Mouse (Mus musculus) forebrain, embryonic 12.5 days (tissue): ENCODE measurements around the gene Abcb8. TPM values are rescaled to one million over a fixed set of nuclear protein-coding genes. Genes with fewer than 3 reads are reported as not detected.

Source experiments
- ATAC-seq: fragments of 200-750 bp; cut with Nextera tagmentation; 2 replicates; pipeline ENCODE4 v1.8.0; 2017; ENCODE audit warnings: moderate TSS enrichment; ENCODE audit not compliant: low FRiP score
- H3K27ac ChIP-seq: fragments of 300-500 bp; sonication (generic); 2 replicates; pipeline ENCODE4 v1.5.1; 2016; ENCODE audit warnings: mild to moderate bottlenecking
- H3K27me3 ChIP-seq: fragments of 300-500 bp; sonication (generic); 2 replicates; pipeline ENCODE4 v1.6.1; 2016; ENCODE audit warnings: mild to moderate bottlenecking
- H3K36me3 ChIP-seq: fragments of 300-500 bp; sonication (generic); replicated peaks from 2 replicates; pipeline ENCODE4 v1.6.1; 2016; ENCODE audit warnings: mild to moderate bottlenecking
- H3K4me1 ChIP-seq: fragments of 300-500 bp; sonication (generic); 2 replicates; pipeline ENCODE4 v1.6.1; 2016
- H3K4me2 ChIP-seq: fragments of 300-500 bp; sonication (generic); 2 replicates; pipeline ENCODE4 v1.6.1; 2016; ENCODE audit warnings: mild to moderate bottlenecking, moderate library complexity
- H3K4me3 ChIP-seq: fragments of 300-500 bp; sonication (generic); replicated peaks from 2 replicates; pipeline ENCODE4 v1.5.1; 2016; ENCODE audit warnings: mild to moderate bottlenecking
- H3K9ac ChIP-seq: fragments of 300-500 bp; sonication (generic); 2 replicates; pipeline ENCODE4 v1.6.1; 2016; ENCODE audit warnings: mild to moderate bottlenecking
- H3K9me3 ChIP-seq: fragments of 300-500 bp; sonication (generic); 2 replicates; pipeline ENCODE4 v1.6.1; 2016
- WGBS: fragments of 180-500 bp; shearing (Covaris S2); methylation state at CpG from one replicate; pipeline ENCODE4 v1.1.7; 2016; 5-methylcytosine and 5-hydroxymethylcytosine counted together
- polyA plus RNA-seq: library from polyadenylated mRNA; unstranded; fragments of >200 nt; fragmentation: Nextera tagmentation; extraction: Ambion mirVana; gene quantifications from 2 replicates; pipeline ENCODE4 v1.2.1, GENCODE M21; 2016

Gene Abcb8
- polyA plus RNA-seq, 1 experiment from 2014 or later = 47.4 TPM

DNA sequence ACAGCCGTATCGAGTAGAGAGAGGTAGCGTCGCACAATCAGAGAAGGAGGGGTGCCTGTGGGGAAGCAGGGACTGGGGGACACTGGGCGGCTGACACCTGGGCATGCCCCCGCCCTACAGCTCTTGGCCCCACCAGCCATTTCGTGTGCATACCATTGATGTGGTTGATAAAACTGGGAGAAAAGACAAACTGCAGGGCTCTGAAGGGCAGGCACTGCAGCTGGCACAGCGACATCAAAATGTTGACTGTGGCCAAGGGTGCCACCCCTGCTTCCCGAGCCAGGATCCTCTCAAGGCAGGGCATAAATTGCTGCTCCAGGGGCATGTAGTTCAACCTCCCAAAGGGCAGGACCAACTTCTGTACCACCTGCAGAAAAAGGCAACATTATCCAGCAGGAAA lies 48.6 kb downstream of the Abcb8 start:
- Histone ChIP-seq H3K4me2 (no peak overlapping the region), H3K27me3 (no peaks in the 10 kb centered on the region), H3K9ac (no peak overlapping the region), H3K4me1 (peaks cover 25% of the 10 kb centered on the region), H3K4me3 (no peak overlapping the region), H3K9me3 (no peaks in the 10 kb centered on the region), H3K27ac (no peak overlapping the region), H3K36me3 (peaks cover 53% of the 10 kb centered on the region)
- WGBS = 94% methylated on average over 9 of the region's 9 CpGs
- ATAC-seq = no peak

DNA sequence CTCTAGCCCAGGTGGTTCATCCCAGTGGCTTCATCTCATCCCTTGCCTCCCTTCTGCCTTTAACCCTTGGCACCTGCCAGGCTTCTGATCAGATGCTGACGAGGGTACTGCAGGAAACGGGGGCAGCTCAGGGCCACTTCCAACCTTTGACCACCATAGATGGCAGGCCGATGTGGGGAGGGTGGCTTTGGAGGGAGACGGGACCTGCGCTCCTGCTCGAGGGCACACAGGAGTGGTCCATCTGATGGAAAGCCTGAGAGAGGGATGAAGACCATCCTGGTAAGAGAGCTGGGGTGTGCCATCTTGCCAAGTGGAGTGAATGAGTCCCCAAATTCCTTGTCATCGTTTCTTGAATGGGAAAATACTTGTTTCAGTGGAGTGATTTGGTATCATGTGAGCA lies 49.7 kb downstream of the Abcb8 start:
- Histone ChIP-seq H3K4me1 (peaks cover 37% of the 10 kb centered on the region), H3K9ac (no peak overlapping the region), H3K36me3 (peaks cover 53% of the 10 kb centered on the region), H3K4me2 (no peak overlapping the region), H3K27ac (no peak overlapping the region), H3K4me3 (no peak overlapping the region), H3K9me3 (no peaks in the 10 kb centered on the region), H3K27me3 (no peaks in the 10 kb centered on the region)
- 92% methylated on average over 7 of the region's 7 CpGs for WGBS
- no peak for ATAC-seq

GRCm38 (mm10) chr5:24443927-24444326 lies 50.5 kb downstream of the Abcb8 start:
- Histone ChIP-seq H3K27me3 (peaks cover 6% of the 10 kb centered on the region; the same call in 1 of the 2 replicates), H3K9ac (peak overlapping the region; percentile 97; the same call in 1 of the 2 replicates), H3K4me2 (peak overlapping the region; percentile 92), H3K36me3 (peaks cover 48% of the 10 kb centered on the region), H3K27ac (no peak overlapping the region), H3K4me1 (peaks cover 37% of the 10 kb centered on the region), H3K4me3 (peak overlapping the region; percentile 97), H3K9me3 (no peaks in the 10 kb centered on the region)
- WGBS = 86% methylated on average over 12 of the region's 12 CpGs
- ATAC-seq = no peak

GRCm38 (mm10) chr5:24444746-24445427 lies 51.4 kb downstream of the Abcb8 start, which contains the start of gene Fastk:
Fastk (minus strand) TSS chr5:24445287.
- peak; percentile 87 for ATAC-seq
- Histone ChIP-seq H3K9me3 (no peaks in the 10 kb centered on the region), H3K27me3 (peaks cover 10% of the 10 kb centered on the region), H3K4me3 (peak within 1 kb of the TSS; percentile 97), H3K36me3 (peaks cover 38% of the 10 kb centered on the region), H3K9ac (peak within 1 kb of the TSS; percentile 97), H3K27ac (peak within 1 kb of the TSS; percentile 90), H3K4me1 (peaks cover 37% of the 10 kb centered on the region), H3K4me2 (peak within 1 kb of the TSS; percentile 92)
- under 1% methylated on average over 60 of the region's 60 CpGs for WGBS

DNA sequence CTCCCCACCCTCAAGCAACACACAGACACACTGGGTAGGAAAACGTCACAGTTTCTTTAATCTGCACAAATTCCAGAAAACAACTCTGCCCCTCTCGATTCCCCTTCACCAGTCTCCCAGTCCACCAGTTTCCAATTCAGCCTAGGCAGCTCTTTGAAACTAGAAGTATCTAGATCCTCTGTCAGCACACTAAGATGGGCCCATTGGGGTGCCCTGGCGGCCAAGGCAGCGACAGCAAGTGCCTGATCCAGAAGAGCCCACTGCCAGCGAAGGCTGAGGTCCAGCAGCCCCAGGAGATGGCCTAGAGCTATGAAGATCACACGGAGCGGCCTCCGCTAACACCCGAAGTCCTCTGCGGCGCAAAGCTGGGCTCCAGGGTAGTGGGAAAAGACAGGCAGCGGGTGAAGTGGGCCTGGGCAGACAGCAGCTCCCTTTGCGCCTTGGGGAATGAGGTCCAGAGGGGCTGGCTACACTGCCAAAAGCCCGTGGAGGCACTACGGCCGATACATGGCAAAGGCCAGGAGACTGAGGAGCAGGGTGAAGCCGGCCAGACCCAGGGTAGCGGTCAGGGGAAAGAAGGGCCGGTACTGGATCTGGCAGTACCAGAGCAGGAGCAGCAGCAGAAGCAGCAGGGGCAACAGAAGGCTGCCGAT lies 52.1 kb downstream of the Abcb8 start:
- no peaks in the 10 kb centered on the region for H3K9me3 ChIP-seq
- H3K27ac ChIP-seq = peak overlapping the region; percentile 90
- peaks cover 37% of the 10 kb centered on the region for H3K4me1 ChIP-seq
- peak overlapping the region; percentile 92 for H3K4me2 ChIP-seq
- no peak for ATAC-seq
- H3K36me3 ChIP-seq = peaks cover 31% of the 10 kb centered on the region
- H3K4me3 ChIP-seq = peak overlapping the region; percentile 97
- H3K27me3 ChIP-seq = peaks cover 14% of the 10 kb centered on the region
- H3K9ac ChIP-seq = peak overlapping the region; percentile 97
- 59% methylated on average over 20 of the region's 20 CpGs for WGBS

GRCm38 (mm10) chr5:24446630-24447029 lies 53.2 kb downstream of the Abcb8 start:
- peaks cover 14% of the 10 kb centered on the region for H3K27me3 ChIP-seq
- H3K4me3 ChIP-seq = 0 out of 2 replicates have a peak overlapping the region, but pooled peaks have one; percentile 66
- no peaks in the 10 kb centered on the region for H3K9me3 ChIP-seq
- peak overlapping the region; percentile 88; the same call in 1 of the 2 replicates for H3K4me2 ChIP-seq
- H3K4me1 ChIP-seq = peaks cover 45% of the 10 kb centered on the region
- peaks cover 21% of the 10 kb centered on the region for H3K36me3 ChIP-seq
- H3K27ac ChIP-seq = no peak overlapping the region
- no peak for ATAC-seq
- no peak overlapping the region for H3K9ac ChIP-seq
- 95% methylated on average over 7 of the region's 7 CpGs for WGBS

DNA sequence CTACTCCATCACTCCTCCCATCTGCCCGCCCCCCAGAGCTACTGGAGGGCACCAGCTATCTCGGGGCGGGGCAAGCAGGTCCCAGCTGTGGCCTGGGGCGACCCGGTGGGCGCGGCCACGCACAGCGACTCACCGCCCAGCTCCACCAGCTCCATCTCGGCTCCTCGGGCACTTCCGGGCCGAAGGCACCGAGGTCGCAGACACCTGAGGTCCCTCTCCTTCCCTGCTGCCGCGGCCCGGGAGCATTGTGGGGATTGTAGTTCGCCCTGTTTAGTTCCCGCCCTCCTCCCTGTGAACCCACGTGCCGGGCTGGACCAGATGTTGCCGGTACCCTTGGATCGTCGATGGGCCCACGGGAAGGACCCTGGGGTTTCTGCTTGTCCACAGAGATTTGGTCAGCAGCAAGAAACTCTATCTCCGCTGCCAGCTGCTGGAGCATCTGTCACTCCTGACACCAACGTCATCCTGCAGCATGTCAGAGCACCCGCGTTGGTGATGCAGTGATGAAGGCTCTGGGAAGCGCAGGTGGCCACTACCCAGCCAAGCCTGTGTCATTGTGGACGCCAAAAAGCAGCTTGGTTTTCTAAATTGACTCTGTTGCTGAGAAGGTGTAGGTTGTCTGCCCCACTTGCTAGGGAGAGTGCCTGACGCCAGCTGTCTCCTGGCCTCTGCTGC lies 54.3 kb downstream of the Abcb8 start, which contains the start of gene Tmub1:
TSS of gene Tmub1 (minus strand) at position 231 of the 675 bp plus-strand sequence.
- Histone ChIP-seq H3K9me3 (no peaks in the 10 kb centered on the region), H3K27ac (peak within 1 kb of the TSS; percentile 56; the same call in 1 of the 2 replicates), H3K4me2 (peak within 1 kb of the TSS; percentile 88), H3K4me1 (peaks cover 47% of the 10 kb centered on the region), H3K4me3 (peak within 1 kb of the TSS; percentile 66), H3K27me3 (peaks cover 14% of the 10 kb centered on the region), H3K36me3 (peaks cover 10% of the 10 kb centered on the region; the same call in 1 of the 2 replicates), H3K9ac (peak within 1 kb of the TSS; percentile 72)
- peak; percentile 39 for ATAC-seq
- 3% methylated on average over 34 of the region's 34 CpGs for WGBS

GRCm38 (mm10) chr5:24451264-24452029 lies 58.0 kb downstream of the Abcb8 start:
- peaks cover 14% of the 10 kb centered on the region for H3K27me3 ChIP-seq
- no peaks in the 10 kb centered on the region for H3K9me3 ChIP-seq
- ATAC-seq = peak; percentile 71
- peak overlapping the region; percentile 99 for H3K4me2 ChIP-seq
- 3% methylated on average over 53 of the region's 66 CpGs for WGBS
- H3K9ac ChIP-seq = peak overlapping the region; percentile 98
- peak overlapping the region; percentile 94 for H3K4me3 ChIP-seq
- H3K36me3 ChIP-seq = no peaks in the 10 kb centered on the region
- H3K4me1 ChIP-seq = peaks cover 62% of the 10 kb centered on the region
- peak overlapping the region; percentile 97 for H3K27ac ChIP-seq

DNA sequence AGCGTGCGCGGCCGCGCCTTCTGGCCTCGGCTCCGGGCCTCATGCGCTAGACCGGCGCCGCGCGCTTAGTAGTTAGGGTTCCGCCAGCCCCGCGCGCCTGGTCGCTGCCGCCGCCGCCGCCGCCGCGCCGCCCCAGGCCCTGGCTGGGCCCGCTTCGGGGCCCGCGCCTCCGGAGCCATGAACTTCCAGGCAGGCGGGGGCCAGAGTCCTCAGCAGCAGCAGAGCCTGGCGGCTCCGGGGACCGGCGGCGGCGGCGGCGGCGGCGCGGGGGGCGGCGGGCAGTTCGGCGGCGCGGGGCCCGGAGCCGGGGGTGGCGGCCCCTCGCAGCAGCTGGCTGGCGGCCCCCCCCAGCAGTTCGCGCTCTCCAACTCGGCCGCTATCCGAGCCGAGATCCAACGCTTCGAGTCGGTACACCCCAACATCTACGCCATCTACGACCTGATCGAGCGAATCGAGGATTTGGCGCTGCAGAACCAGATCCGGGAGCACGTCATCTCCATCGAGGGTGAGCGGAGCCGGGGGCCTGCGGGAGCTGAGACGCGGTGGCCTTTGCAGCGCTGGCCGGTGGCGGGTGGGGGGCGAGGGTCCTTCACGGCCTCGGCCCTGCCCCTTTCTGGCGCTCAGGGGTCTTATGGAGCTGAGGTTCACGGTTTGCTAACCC lies 58.7 kb downstream of the Abcb8 start, which contains the start of gene Agap3:
TSS of gene Agap3 (plus strand) at position 148 of the 661 bp plus-strand sequence.
- WGBS = under 1% methylated on average over 73 of the region's 85 CpGs
- Histone ChIP-seq H3K27ac (peak within 1 kb of the TSS; percentile 97), H3K4me1 (peaks cover 58% of the 10 kb centered on the region)

DNA sequence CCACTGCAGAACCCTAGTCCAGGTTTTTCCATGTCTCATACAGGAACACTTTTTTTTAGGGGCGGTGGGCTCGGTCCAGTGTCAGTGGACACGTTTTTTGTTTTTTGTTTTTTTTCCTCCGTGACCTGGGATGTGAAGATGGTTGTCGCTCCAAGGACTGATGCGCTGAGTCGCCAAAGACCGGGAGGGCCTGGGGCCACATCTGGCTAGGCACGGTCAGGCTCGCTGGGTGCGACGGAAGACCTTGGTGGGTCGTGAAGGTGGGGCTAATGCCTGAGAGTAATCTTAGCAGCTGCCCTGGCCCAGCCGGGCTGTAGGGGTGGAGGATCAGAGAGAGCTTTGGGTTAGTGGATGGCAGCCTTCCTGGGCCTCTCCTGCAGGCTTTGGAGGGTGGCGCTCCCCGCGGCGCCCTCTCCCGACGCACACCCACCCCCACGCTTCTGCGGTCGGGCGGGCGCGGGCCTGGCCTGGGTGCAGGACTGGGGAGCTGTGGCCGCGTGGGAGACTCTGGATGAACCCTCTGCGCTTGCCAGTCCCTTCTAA lies 59.3 kb downstream of the Abcb8 start:
- peak; percentile 2; the same call in 1 of the 2 replicates for ATAC-seq
- Histone ChIP-seq H3K27ac (peak overlapping the region; percentile 97), H3K4me1 (peaks cover 52% of the 10 kb centered on the region), H3K4me3 (peak overlapping the region; percentile 94), H3K36me3 (peaks cover 6% of the 10 kb centered on the region), H3K9ac (peak overlapping the region; percentile 98), H3K9me3 (no peaks in the 10 kb centered on the region), H3K4me2 (peak overlapping the region; percentile 99), H3K27me3 (peaks cover 14% of the 10 kb centered on the region)
- WGBS = under 1% methylated on average over 25 of the region's 29 CpGs

More for the DNA sequence above, 58.7 kb downstream of the Abcb8 start, which contains the start of gene Agap3:
- no peaks in the 10 kb centered on the region for H3K9me3 ChIP-seq
- ATAC-seq = peak; percentile 56
- H3K27me3 ChIP-seq = peaks cover 14% of the 10 kb centered on the region
- H3K4me2 ChIP-seq = peak within 1 kb of the TSS; percentile 99
- H3K9ac ChIP-seq = peak within 1 kb of the TSS; percentile 98
- H3K36me3 ChIP-seq = no peaks in the 10 kb centered on the region
- H3K4me3 ChIP-seq = peak within 1 kb of the TSS; percentile 94
